Mouse (Mus musculus) megakaryocyte, embryonic 14.5 days (primary cell): Measurements from ENCODE around the gene Mras.

ENCODE experiments used
- FLI1 ChIP-seq: IDR thresholded peaks from 2 replicates; pipeline ENCODE4 v1.6.1; 2012; ENCODE audit warnings: low read length, inconsistent platforms, mixed read lengths
- GATA1 ChIP-seq: IDR thresholded peaks from 3 replicates; pipeline ENCODE4 v1.6.1; 2012; ENCODE audit warnings: mixed read lengths, low read length, inconsistent platforms, borderline replicate concordance

DNA sequence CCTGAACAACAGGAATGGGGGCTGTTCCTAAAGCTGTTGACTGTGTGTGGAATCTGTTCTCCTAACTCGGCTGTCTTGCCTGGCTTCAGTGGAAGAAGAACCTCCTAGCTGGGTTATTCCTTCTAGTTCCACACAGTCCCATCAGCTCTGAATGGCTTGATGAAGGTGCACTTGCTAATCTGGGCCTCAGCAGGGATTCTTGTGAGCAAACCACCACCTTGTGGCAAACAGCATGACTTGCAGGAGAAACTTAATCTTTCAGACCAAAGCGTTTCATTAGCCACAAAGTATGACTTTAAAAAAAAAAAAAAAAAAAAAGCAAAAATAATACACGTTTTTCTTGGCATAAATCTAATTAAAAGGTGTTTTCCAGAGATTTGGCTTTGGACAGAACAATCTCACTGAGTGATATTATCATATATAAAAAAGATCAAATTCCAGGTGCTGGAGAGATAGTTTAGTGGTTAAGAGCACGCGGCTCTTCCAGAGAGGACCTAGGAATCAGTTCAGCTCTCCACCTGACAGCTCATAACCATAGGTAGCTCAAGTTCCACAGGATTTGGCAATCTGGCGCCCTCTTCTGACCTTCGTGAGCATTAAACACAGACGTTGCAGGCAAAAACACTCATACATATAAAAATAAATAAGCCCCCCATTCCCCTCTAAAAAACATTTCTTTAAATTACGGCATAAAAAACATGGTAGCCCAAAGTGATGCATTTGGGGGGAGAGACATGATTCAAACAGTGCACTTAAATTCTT, 12.9 kb upstream of the Mras start:
- TF ChIP-seq GATA1 (no peak), FLI1 (no peak)
